Mouse (Mus musculus): ENCODE measurements around the gene Lrrc8e. TPM values are rescaled to one million over a fixed set of nuclear protein-coding genes. Genes with fewer than 3 reads are reported as not detected.

Lrrc8e gene
- polyA plus RNA-seq, 1 experiment: 4.6 TPM

- WGBS: under 1% methylated on average over 71 of the region's 71 CpGs
- H3K4me1 ChIP-seq (ENCODE audit: control insufficient read depth, insufficient read depth, low read length): peaks cover 5% of the 10 kb centered on the region; the same call in 1 of the 2 replicates
- peak; percentile 99 for DNase-seq
- peak within 1 kb of the TSS; percentile 95 for H3K4me3 ChIP-seq (replicated peaks; ENCODE audit: extremely low read depth, low read depth, low read length)
- TF ChIP-seq POLR2A (IDR thresholded peaks at IDR 0.05; ENCODE audit: borderline replicate concordance, extremely low read depth, low read depth, low read length) (peak; percentile 67; the same call in 1 of the 2 replicates), CTCF (IDR thresholded peaks at IDR 0.05; ENCODE audit: insufficient read depth, low read length) (peak; percentile 36)
Observed at GRCm38 (mm10) chr8:4238434-4239192, 12.0 kb downstream of the Lrrc8e start, which contains the start of the genes Map2k7 and Gm49320. Gene Map2k7 (plus strand): TSS chr8:4238740. Gene Gm49320 (plus strand): TSS chr8:4238865.

- H3K4me1 ChIP-seq (ENCODE audit: control insufficient read depth, insufficient read depth, low read length): peaks cover 5% of the 10 kb centered on the region; the same call in 1 of the 2 replicates
- TF ChIP-seq POLR2A (IDR thresholded peaks at IDR 0.05; ENCODE audit: borderline replicate concordance, extremely low read depth, low read depth, low read length): no peak
- no peak for TF ChIP-seq CTCF (IDR thresholded peaks at IDR 0.05; ENCODE audit: insufficient read depth, low read length)
- 7% methylated on average over 19 of the region's 19 CpGs for whole genome bisulfite sequencing
- no peak for DNase-seq
- H3K4me3 ChIP-seq (replicated peaks; ENCODE audit: extremely low read depth, low read depth, low read length): peak overlapping the region; percentile 95
Observed at GRCm38 (mm10) chr8:4239193-4239890, 12.7 kb downstream of the Lrrc8e start.

DNA sequence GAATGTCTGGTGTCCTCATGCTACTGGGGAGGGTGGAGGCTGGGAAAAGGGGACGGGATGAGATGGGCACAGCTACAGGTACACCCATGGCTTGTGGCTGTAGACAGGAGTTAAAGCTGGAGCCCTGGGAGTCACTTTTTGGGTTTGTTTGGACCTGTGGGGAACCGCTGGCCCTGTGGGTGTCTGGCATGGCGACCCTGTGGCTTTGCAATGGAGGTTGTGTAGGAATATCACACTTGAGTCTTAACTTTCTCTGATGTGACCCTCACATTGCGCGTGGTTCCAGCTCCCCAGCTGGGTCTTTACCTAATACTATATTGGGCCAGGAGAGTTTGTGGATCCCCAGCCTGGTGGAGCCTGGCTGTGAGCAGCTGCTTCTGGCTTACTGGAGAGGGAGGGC, 18.4 kb downstream of the Lrrc8e start:
- WGBS: 96% methylated on average over 5 of the region's 5 CpGs

GRCm38 (mm10) chr8:4245737-4246136, 19.1 kb downstream of the Lrrc8e start:
- 86% methylated on average over 13 of the region's 13 CpGs for WGBS
- no peak for DNase-seq
- TF ChIP-seq CTCF (IDR thresholded peaks at IDR 0.05; ENCODE audit: insufficient read depth, low read length): no peak
- no peak for TF ChIP-seq POLR2A (IDR thresholded peaks at IDR 0.05; ENCODE audit: borderline replicate concordance, extremely low read depth, low read depth, low read length)

More for the DNA sequence above, 18.4 kb downstream of the Lrrc8e start:
- H3K4me3 ChIP-seq (replicated peaks; ENCODE audit: extremely low read depth, low read depth, low read length): no peak overlapping the region
- no peak for DNase-seq
- H3K4me1 ChIP-seq (ENCODE audit: control insufficient read depth, insufficient read depth, low read length): no peaks in the 10 kb centered on the region
- TF ChIP-seq CTCF (IDR thresholded peaks at IDR 0.05; ENCODE audit: insufficient read depth, low read length) (no peak), POLR2A (IDR thresholded peaks at IDR 0.05; ENCODE audit: borderline replicate concordance, extremely low read depth, low read depth, low read length) (no peak)

DNA sequence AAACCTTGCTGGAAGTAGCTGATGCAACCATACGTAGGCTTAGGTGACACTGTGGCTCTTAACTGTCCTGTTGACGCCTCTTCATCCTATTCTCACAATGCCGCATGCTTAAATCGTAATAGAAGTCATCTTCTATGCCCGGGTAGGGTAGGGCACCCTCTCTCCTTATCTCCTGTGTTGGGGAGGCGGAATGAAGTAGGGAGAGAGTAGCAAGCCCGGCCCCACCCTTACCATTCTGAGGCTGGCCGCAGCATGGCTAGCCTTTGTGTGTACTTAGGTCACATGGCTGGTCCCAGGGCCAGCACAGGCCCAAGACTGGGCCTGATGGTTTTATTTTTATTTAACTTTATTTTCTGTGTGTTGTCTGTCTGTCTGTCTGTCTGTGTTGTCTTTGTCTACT, 20.6 kb downstream of the Lrrc8e start:
- WGBS: 82% methylated on average over 8 of the region's 8 CpGs
- no peak for TF ChIP-seq POLR2A (IDR thresholded peaks at IDR 0.05; ENCODE audit: borderline replicate concordance, extremely low read depth, low read depth, low read length)
- no peak for TF ChIP-seq CTCF (IDR thresholded peaks at IDR 0.05; ENCODE audit: insufficient read depth, low read length)

More at GRCm38 (mm10) chr8:4245737-4246136, 19.1 kb downstream of the Lrrc8e start:
- no peaks in the 10 kb centered on the region for H3K4me1 ChIP-seq (ENCODE audit: control insufficient read depth, insufficient read depth, low read length)
- no peak overlapping the region for H3K4me3 ChIP-seq (replicated peaks; ENCODE audit: extremely low read depth, low read depth, low read length)

GRCm38 (mm10) chr8:4247951-4248540, 21.4 kb downstream of the Lrrc8e start, which contains the start of gene Tgfbr3l:
Gene Tgfbr3l (plus strand): TSS chr8:4248214.
- TF ChIP-seq CTCF (IDR thresholded peaks at IDR 0.05; ENCODE audit: insufficient read depth, low read length) (no peak), POLR2A (IDR thresholded peaks at IDR 0.05; ENCODE audit: borderline replicate concordance, extremely low read depth, low read depth, low read length) (no peak)
- Histone ChIP-seq H3K4me1 (ENCODE audit: control insufficient read depth, insufficient read depth, low read length) (peaks cover 2% of the 10 kb centered on the region; the same call in 1 of the 2 replicates), H3K4me3 (replicated peaks; ENCODE audit: extremely low read depth, low read depth, low read length) (no peak within 1 kb of the TSS)
- DNase-seq: no peak
- WGBS: 80% methylated on average over 15 of the region's 15 CpGs

More for the DNA sequence above, 20.6 kb downstream of the Lrrc8e start:
- DNase-seq: no peak
- no peaks in the 10 kb centered on the region for H3K4me1 ChIP-seq (ENCODE audit: control insufficient read depth, insufficient read depth, low read length)
- H3K4me3 ChIP-seq (replicated peaks; ENCODE audit: extremely low read depth, low read depth, low read length): no peak overlapping the region

DNA sequence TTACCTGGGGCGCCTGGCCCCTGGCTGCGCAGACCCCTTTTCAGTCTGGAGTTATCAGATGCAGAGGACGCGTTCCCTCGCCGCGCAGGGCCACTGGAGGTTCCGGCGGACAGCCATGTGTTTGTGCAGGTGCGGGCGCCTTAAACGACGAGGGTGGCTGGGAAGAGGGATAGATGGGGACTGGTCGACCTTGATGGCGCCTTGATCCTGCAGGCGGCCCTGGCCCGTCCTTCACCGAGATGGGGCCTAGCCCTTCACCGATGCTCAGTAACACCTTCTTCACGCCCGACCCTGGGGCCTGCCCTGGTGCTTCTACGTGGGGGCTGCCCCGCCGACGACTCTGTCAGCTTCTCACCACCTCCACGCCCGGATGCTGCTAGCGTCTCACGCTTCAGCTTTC, 22.6 kb downstream of the Lrrc8e start:
- 31% methylated on average over 29 of the region's 29 CpGs for WGBS
- DNase-seq: no peak
- TF ChIP-seq POLR2A (IDR thresholded peaks at IDR 0.05; ENCODE audit: borderline replicate concordance, extremely low read depth, low read depth, low read length): no peak
- TF ChIP-seq CTCF (IDR thresholded peaks at IDR 0.05; ENCODE audit: insufficient read depth, low read length): no peak
- H3K4me1 ChIP-seq (ENCODE audit: control insufficient read depth, insufficient read depth, low read length): peaks cover 7% of the 10 kb centered on the region
- no peak overlapping the region for H3K4me3 ChIP-seq (replicated peaks; ENCODE audit: extremely low read depth, low read depth, low read length)

DNA sequence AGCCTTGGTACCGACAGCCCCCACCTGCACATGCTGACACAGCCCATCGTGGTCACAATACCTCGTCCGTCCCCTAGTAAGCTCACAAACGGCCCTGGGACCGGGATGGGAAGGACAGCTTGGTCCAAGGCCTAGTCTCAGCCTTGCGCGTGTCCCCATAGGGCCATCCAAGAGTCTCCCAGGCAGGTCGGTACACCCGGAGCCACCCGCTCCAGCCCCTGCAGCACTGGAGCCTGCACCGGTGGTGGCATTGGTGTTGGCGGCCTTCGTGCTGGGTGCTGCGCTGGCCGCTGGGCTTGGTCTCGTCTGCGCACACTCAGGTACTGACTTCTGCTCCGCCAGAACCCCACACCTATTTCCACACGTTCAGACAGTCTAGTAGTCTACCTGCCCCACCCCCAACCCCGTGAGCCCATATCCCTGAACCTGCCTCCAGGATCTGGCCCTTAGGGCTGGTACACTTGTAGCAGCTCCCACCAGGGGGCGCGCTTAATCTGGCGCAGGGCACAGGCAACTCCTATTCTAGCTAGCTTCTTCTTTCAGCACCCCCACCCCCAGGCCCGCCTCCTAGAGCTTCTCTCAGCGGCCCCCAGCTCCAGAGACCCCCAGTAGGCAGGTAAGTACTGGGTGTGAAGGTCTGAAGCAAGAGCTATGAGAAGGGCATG, 23.8 kb downstream of the Lrrc8e start:
- 46% methylated on average over 26 of the region's 26 CpGs for WGBS
- H3K4me1 ChIP-seq (ENCODE audit: control insufficient read depth, insufficient read depth, low read length): peaks cover 7% of the 10 kb centered on the region
- DNase-seq: peak; percentile 81
- TF ChIP-seq CTCF (IDR thresholded peaks at IDR 0.05; ENCODE audit: insufficient read depth, low read length) (peak; percentile 78), POLR2A (IDR thresholded peaks at IDR 0.05; ENCODE audit: borderline replicate concordance, extremely low read depth, low read depth, low read length) (no peak)
- H3K4me3 ChIP-seq (replicated peaks; ENCODE audit: extremely low read depth, low read depth, low read length): no peak overlapping the region
